Mouse (Mus musculus) A20 (cell line): ENCODE data around the gene Tmco1.
"Not testable (repeated sequence)": the region's sequence is repeated elsewhere in the genome, so short reads cannot be mapped to it uniquely, and the experiment has no call there.

Experiments used
- DNase-seq: peaks from one replicate; pipeline ENCODE4 v3.0.0-alpha.2; 2011; ENCODE audit warnings: low read depth, low spot score

Tmco1 gene

GRCm38 (mm10) chr1:167336398-167336797 lies 28.2 kb downstream of the Tmco1 start:
- peak; percentile 10 for DNase-seq

GRCm38 (mm10) chr1:167337463-167338095 lies 29.4 kb downstream of the Tmco1 start:
- peak; percentile 88 for DNase-seq

- peak; percentile 49 for DNase-seq
These were observed 31.1 kb downstream of the Tmco1 start for GRCm38 (mm10) chr1:167339177-167339781.

- DNase-seq = peak; percentile 66
These were observed 32.1 kb downstream of the Tmco1 start for GRCm38 (mm10) chr1:167340111-167340787.

- peak; percentile 39 for DNase-seq
These were observed 32.8 kb downstream of the Tmco1 start for GRCm38 (mm10) chr1:167340910-167341528.

GRCm38 (mm10) chr1:167342831-167343230 lies 34.7 kb downstream of the Tmco1 start:
- DNase-seq = no peak

GRCm38 (mm10) chr1:167345994-167346520 lies 37.9 kb downstream of the Tmco1 start:
- DNase-seq = not testable (repeated sequence)

GRCm38 (mm10) chr1:167349206-167349605 lies 41.0 kb downstream of the Tmco1 start:
- peak; percentile 61 for DNase-seq

GRCm38 (mm10) chr1:167349815-167350596 lies 41.8 kb downstream of the Tmco1 start, which contains the start of gene Aldh9a1:
Gene Aldh9a1, plus strand, starts transcription at chr1:167349991.
- DNase-seq = peak; percentile 96

- DNase-seq = no peak
These were observed 42.6 kb downstream of the Tmco1 start for GRCm38 (mm10) chr1:167350597-167351415.

- no peak for DNase-seq
These were observed 44.2 kb downstream of the Tmco1 start for GRCm38 (mm10) chr1:167352403-167352802.

- no peak for DNase-seq
These were observed 49.2 kb downstream of the Tmco1 start for GRCm38 (mm10) chr1:167357387-167357786.

- no peak for DNase-seq
These were observed 50.6 kb downstream of the Tmco1 start for GRCm38 (mm10) chr1:167358731-167359130.

GRCm38 (mm10) chr1:167360268-167360667 lies 52.1 kb downstream of the Tmco1 start:
- no peak for DNase-seq

- DNase-seq = no peak
These were observed 54.6 kb downstream of the Tmco1 start for GRCm38 (mm10) chr1:167362819-167363218.

GRCm38 (mm10) chr1:167363322-167363721 lies 55.1 kb downstream of the Tmco1 start:
- DNase-seq = no peak

GRCm38 (mm10) chr1:167365808-167366207 lies 57.6 kb downstream of the Tmco1 start:
- DNase-seq = no peak

- no peak for DNase-seq
These were observed 58.4 kb downstream of the Tmco1 start for GRCm38 (mm10) chr1:167366621-167367020.

- no peak for DNase-seq
These were observed 59.8 kb downstream of the Tmco1 start for GRCm38 (mm10) chr1:167368018-167368417.

GRCm38 (mm10) chr1:167368513-167368912 lies 60.3 kb downstream of the Tmco1 start:
- no peak for DNase-seq
